Mouse (Mus musculus): ENCODE data around the gene Kcnip1.

DNA sequence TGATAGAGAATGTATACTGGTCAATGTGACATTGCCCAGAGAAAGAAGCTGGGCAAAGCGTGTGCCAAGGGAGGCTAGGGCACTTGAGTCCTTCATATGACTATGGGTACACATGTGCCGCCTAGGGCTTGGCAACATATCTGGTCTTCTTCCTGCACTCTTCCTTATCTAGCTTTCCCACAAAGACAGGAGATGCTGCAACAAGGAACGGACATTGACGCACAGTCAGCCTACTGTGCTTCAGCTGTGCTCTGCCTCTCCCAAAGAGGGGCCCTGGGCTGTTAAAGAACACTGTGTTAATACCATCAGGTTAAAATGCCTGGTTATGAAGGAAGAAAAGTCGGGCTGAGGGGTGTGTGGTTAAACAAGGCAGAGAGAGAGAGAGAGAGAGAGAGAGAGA is 36.3 kb downstream of the Kcnip1 start:
- TF ChIP-seq GATA1 (IDR thresholded peaks at IDR 0.05; ENCODE audit: low read length) (no peak), TAL1 (IDR thresholded peaks at IDR 0.05; ENCODE audit: low read length) (no peak)
